Mouse (Mus musculus): ENCODE measurements around the gene Tab1.
A peak's percentile ranks its signal among the peaks of the same experiment; 100 is the strongest.
"Not testable (repeated sequence)": the region's sequence is repeated elsewhere in the genome, so short reads cannot be mapped to it uniquely, and the experiment has no call there.

The Tab1 gene

DNA sequence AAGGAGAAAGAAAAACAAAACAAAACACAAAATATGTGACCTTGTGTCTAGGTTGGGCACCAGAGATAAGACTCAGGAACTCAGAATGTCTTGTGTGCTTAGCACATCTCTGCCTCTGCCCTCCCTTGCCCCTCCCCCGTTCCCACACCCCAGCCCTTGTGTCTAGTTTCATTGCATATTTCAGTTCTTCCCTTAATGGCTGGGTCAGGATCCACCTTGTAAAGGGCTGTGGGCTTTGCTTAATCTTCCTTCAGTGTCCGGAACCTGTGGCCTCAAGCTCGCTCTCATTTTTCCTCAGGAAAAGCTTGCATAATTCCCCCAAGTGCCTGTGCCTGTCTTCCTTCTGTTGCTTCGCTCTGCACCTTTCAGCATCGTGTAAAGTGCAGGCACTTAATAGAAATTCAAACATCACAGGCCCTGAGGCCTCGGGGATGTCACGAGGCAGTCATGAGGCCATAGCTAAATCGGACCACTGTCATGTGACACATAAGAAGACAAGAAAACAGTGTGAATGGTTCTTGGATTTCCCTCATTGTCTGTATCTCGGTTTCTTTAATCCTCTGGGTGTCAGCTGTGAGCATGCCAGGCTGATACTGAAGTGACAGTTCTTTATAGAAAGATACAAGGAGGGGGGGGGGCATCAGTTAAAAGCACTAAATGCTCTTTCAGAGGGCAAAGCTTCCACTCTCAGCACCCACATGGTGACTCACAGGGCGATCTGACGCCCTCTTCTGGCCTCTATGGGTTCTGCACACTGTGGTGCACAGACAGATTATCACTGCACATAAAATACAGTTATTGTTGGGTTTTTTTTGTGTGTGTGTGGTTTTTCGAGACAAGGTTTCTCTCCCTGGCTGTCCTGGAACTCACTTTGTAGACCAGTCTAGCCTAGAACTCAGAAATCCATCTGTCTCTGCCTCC, 27.2 kb upstream of the Tab1 start:
- no peak for DNase-seq (ENCODE audit: low spot score in 2 of 2)

- peak in 1 of 2 experiments; percentile 68 for DNase-seq (ENCODE audit: low spot score in 2 of 2)
These were observed 25.8 kb upstream of the Tab1 start for GRCm38 (mm10) chr15:80107143-80107542.

DNA sequence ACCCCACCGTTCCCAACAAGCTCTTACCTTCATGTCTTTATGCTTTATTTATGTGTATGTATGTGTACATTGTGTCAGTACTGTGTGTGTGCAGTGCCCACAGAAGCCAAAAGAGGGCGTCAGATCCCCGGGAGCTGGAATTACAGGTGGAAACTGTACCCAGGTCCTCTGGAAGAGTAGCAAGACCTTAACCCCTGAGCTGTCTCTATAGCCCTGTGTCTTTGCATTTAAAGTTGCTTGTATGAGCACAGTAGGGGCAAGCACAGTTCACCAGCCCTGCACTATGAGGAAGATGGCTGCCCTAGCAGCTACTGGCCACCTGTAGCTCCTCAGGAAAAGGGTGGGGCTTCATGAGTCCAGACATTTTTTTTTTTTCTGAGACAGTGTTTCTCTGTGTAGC, 25.4 kb upstream of the Tab1 start:
- no peak for DNase-seq (ENCODE audit: low spot score in 2 of 2)

GRCm38 (mm10) chr15:80111436-80111835, 21.5 kb upstream of the Tab1 start:
- no peak for DNase-seq (ENCODE audit: low spot score in 2 of 2)

GRCm38 (mm10) chr15:80112499-80112898, 20.4 kb upstream of the Tab1 start:
- DNase-seq (ENCODE audit: low spot score in 2 of 2): no peak

- DNase-seq (ENCODE audit: low spot score in 2 of 2): no peak
These were observed 18.5 kb upstream of the Tab1 start for GRCm38 (mm10) chr15:80114414-80114813.

DNA sequence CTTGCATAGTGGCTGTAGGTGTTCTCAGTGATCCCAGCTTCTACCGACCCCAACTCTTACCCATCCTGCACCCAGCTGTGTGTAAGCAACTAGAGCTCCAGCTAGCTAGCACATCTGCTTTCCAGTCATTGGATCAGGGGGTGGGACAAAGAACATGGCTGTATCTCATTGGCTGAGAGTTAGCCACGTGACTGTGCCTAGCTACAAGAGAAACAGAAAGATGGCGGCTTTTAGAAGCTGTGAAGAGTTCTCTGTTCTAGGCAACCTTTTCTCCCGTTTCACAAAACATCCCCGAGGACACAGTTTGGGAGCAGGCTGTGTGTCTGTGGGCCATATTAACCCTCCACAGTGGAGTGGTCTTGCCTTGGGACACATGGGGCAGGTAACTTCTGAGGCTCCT, 17.7 kb upstream of the Tab1 start:
- DNase-seq (ENCODE audit: low spot score in 2 of 2): no peak

- no peak for DNase-seq (ENCODE audit: low spot score in 2 of 2)
These were observed 16.8 kb upstream of the Tab1 start for GRCm38 (mm10) chr15:80115866-80116794.

DNA sequence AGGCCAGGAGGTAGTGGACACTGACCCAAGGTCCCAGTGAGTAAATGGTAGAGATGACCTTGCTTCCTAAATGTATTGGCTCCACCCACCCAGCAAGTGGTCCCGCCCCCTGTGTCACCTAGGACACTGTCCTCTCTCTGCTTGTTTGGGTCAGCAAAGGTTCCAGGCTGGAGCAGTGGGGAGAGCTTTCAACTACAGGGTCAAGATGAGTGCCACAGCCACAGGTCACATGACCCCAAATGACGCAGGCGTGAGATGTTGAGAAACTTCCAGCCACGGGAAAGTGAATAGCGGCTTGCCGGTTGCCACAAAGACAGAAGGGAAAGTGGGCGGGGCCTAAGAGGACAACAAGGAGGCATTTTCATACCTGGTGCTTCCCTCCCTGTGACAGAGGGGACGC, 15.8 kb upstream of the Tab1 start:
- no peak for DNase-seq (ENCODE audit: low spot score in 2 of 2)

GRCm38 (mm10) chr15:80119076-80119475, 13.9 kb upstream of the Tab1 start:
- DNase-seq (ENCODE audit: low spot score in 2 of 2): no peak

GRCm38 (mm10) chr15:80121721-80122325, 11.1 kb upstream of the Tab1 start:
- DNase-seq (ENCODE audit: low spot score in 2 of 2): no peak

DNA sequence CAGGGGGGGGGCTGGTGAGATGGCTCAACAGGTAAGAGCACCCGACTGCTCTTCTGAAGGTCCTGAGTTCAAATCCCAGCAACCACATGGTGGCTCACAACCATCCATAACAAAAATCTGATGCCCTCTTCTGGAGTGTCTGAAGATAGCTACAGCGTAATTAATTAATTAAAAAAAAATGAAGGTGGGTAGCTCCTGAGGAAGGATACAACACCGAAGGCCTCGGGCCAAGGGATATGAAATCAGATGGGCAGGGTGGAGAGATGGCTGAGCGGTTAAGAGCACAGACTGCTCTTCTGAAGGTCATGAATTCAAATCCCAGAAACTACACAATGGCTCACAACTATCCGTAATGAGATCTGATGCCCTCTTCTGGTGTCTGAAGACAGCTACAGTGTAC, 10.5 kb upstream of the Tab1 start:
- not testable (repeated sequence) for DNase-seq (ENCODE audit: low spot score in 2 of 2)

DNA sequence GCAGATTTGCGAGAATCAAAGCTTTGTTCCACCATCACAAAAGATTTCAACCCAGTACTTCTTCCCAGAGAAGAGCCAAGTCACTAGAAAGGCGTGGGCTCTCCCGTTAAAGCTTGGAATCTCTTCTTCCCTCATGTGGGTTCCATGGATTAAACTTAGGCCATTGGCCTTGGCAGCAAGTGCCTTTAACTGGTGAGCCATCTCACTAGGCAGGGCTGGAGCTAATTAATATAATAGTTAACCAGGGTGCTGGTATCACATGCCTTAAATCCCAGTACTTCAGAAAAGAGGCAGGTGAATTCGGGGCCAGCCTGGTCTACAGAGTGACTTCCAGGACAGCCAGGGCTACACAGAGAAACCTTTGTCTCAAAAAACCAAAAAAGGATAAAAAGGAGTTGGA, 8.3 kb upstream of the Tab1 start:
- no peak for DNase-seq (ENCODE audit: low spot score in 2 of 2)

GRCm38 (mm10) chr15:80127191-80127590, 5.7 kb upstream of the Tab1 start:
- no peak for DNase-seq (ENCODE audit: low spot score in 2 of 2)

GRCm38 (mm10) chr15:80129982-80130381, 2.9 kb upstream of the Tab1 start:
- DNase-seq (ENCODE audit: low spot score in 2 of 2): no peak

GRCm38 (mm10) chr15:80130689-80131088, 2.2 kb upstream of the Tab1 start:
- no peak for DNase-seq (ENCODE audit: low spot score in 2 of 2)

GRCm38 (mm10) chr15:80131421-80131820, 1.5 kb upstream of the Tab1 start:
- no peak for DNase-seq (ENCODE audit: low spot score in 2 of 2)

DNA sequence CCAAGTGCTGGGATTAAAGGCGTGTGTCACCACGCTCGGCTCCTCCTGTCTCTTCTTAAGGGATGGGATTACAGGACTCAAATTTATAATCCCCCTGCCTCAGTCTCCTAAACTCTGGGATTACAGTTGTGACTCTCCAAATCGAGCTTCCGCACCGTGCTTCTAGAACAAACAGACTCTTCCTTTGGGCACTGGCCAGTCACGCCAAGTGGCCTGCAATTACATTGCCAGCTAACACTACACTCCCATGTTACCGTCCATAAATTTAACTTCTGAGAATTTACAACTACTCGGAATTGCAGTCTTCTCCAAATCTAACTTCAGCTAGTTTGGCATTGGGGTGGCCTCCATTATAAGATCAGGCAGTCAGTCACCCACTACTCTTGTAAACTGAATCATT, 475 bp upstream of the Tab1 start:
- no peak for DNase-seq (ENCODE audit: low spot score in 2 of 2)

DNA sequence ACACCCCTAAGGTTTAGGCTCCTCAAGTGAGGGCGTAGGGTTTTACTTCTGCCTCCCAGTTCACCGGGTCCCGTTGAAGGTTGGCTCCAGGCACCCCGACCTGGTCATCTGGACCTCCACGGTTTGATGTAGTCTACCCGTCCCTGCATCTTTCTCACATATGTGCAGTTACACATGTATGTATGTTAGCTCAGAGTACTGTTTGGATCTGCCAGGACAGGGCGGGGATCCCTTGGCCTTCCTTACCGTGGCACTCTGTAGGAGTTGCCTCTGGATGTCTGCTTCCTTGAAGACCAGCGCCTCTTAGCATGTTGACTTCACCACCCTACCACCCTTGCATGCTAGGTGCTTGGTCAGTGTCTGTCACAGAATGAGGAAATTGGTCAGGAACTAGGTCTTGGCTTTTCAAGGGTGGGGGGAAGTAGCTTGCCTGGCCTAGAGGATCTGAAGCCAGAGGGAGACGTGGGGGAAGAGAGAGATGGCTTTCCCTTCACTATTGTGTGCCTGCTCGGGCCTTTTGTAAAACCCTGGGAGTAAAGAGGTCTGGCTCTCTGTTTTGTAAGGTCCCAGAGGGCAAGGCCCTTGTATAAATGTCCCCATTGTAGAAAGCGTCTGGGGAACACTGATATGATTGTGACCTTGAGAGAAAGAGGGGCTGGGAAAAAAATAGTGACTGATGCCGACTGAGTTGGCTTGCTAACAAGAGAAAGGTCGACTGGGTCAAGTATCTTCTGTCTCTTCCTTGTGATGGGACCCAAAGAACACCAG, 939 bp downstream of the Tab1 start:
- no peak for DNase-seq (ENCODE audit: low spot score in 2 of 2)

- DNase-seq (ENCODE audit: low spot score in 2 of 2): no peak
These were observed 1.5 kb downstream of the Tab1 start for GRCm38 (mm10) chr15:80134450-80134847.

DNA sequence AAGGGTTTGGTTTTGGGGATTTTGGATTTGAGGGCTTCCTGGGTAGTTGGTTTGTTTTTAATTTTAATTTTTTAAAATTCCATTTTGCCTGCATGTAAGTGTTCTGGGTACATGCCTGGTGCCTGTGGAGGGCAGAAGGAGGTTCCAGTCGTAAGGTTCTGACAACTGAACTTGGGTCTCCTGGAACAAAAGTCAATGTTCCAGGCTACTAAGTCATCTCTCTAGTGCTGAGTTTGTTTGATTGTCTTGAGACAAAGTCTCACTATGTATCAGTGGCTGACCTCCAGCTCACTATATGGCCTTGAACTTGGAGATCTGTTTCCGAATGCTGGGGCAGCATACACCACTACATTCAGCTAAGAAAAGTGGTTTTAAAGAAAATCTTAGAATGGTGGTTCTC, 2.6 kb downstream of the Tab1 start:
- DNase-seq (ENCODE audit: low spot score in 2 of 2): no peak
